Mouse (Mus musculus) frontal cortex, adult (tissue): ENCODE data around the gene Pfkp.

ENCODE experiments used
- ATAC-seq: cut with Nextera tagmentation; 2 replicates; pipeline ENCODE4 v1.9.2; 2017; ENCODE audit warnings: mild to moderate bottlenecking, moderate library complexity, mixed read lengths; ENCODE audit not compliant: low TSS enrichment

The Pfkp gene

GRCm38 (mm10) chr13:6636976-6637375, 11.6 kb downstream of the Pfkp start:
- ATAC-seq: no peak

GRCm38 (mm10) chr13:6636520-6636919, 12.1 kb downstream of the Pfkp start:
- ATAC-seq: no peak

- peak; percentile 36 for ATAC-seq
Measured at GRCm38 (mm10) chr13:6635138-6636076, 13.2 kb downstream of the Pfkp start.

GRCm38 (mm10) chr13:6634063-6634462, 14.5 kb downstream of the Pfkp start:
- ATAC-seq: no peak

- no peak for ATAC-seq
Measured at GRCm38 (mm10) chr13:6633524-6633923, 15.1 kb downstream of the Pfkp start.

- no peak for ATAC-seq
Measured at GRCm38 (mm10) chr13:6632935-6633334, 15.6 kb downstream of the Pfkp start.

GRCm38 (mm10) chr13:6632513-6632912, 16.1 kb downstream of the Pfkp start:
- ATAC-seq: peak; percentile 29; the same call in 1 of the 2 replicates

GRCm38 (mm10) chr13:6631772-6632510, 16.6 kb downstream of the Pfkp start:
- no peak for ATAC-seq

- 0 out of 2 replicates have a peak, but pooled peaks have one; percentile 24 for ATAC-seq
Measured at GRCm38 (mm10) chr13:6630660-6631059, 17.9 kb downstream of the Pfkp start.

- no peak for ATAC-seq
Measured at GRCm38 (mm10) chr13:6629927-6630326, 18.6 kb downstream of the Pfkp start.

- ATAC-seq: no peak
Measured at GRCm38 (mm10) chr13:6628998-6629764, 19.4 kb downstream of the Pfkp start.

- no peak for ATAC-seq
Measured at GRCm38 (mm10) chr13:6628261-6628660, 20.3 kb downstream of the Pfkp start.

GRCm38 (mm10) chr13:6627352-6627751, 21.2 kb downstream of the Pfkp start:
- ATAC-seq: no peak

- peak; percentile 73 for ATAC-seq
Measured at GRCm38 (mm10) chr13:6626508-6627114, 22.0 kb downstream of the Pfkp start.

GRCm38 (mm10) chr13:6625942-6626341, 22.6 kb downstream of the Pfkp start:
- no peak for ATAC-seq

GRCm38 (mm10) chr13:6624604-6625003, 24.0 kb downstream of the Pfkp start:
- no peak for ATAC-seq

GRCm38 (mm10) chr13:6624121-6624520, 24.5 kb downstream of the Pfkp start:
- ATAC-seq: no peak

GRCm38 (mm10) chr13:6621831-6622230, 26.7 kb downstream of the Pfkp start:
- ATAC-seq: no peak

GRCm38 (mm10) chr13:6620250-6620649, 28.3 kb downstream of the Pfkp start:
- no peak for ATAC-seq

- ATAC-seq: peak; percentile 66
Measured at GRCm38 (mm10) chr13:6618711-6619110, 29.9 kb downstream of the Pfkp start.

- no peak for ATAC-seq
Measured at GRCm38 (mm10) chr13:6613690-6614445, 34.7 kb downstream of the Pfkp start.
